Mouse (Mus musculus) hindbrain, embryonic 13.5 days (tissue): Measurements from ENCODE around the gene Morn3. TPM values are rescaled to one million over a fixed set of nuclear protein-coding genes. Genes with fewer than 3 reads are reported as not detected.
A peak's percentile ranks its signal among the peaks of the same experiment; 100 is the strongest.

Experiments used
- ATAC-seq: fragments of 200-750 bp; cut with Nextera tagmentation; 2 replicates; pipeline ENCODE4 v1.8.0; 2017; ENCODE audit warnings: moderate TSS enrichment; ENCODE audit not compliant: low FRiP score
- H3K27ac ChIP-seq: fragments of 300-500 bp; sonication (generic); 2 replicates; pipeline ENCODE4 v1.5.1; 2015; ENCODE audit warnings: inconsistent platforms, mild to moderate bottlenecking, moderate library complexity
- H3K27me3 ChIP-seq: fragments of 300-500 bp; sonication (generic); 2 replicates; pipeline ENCODE4 v1.6.1; 2015; ENCODE audit warnings: mild to moderate bottlenecking, inconsistent platforms
- H3K36me3 ChIP-seq: fragments of 300-500 bp; sonication (generic); 2 replicates; pipeline ENCODE4 v1.6.1; 2015; ENCODE audit warnings: mild to moderate bottlenecking, inconsistent platforms
- H3K4me1 ChIP-seq: fragments of 300-500 bp; sonication (generic); replicated peaks from 2 replicates; pipeline ENCODE4 v1.6.1; 2015; ENCODE audit warnings: inconsistent platforms
- H3K4me2 ChIP-seq: fragments of 300-500 bp; sonication (generic); 2 replicates; pipeline ENCODE4 v1.6.1; 2015; ENCODE audit warnings: inconsistent platforms, mild to moderate bottlenecking, moderate library complexity
- H3K4me3 ChIP-seq: fragments of 300-500 bp; sonication (generic); 2 replicates; pipeline ENCODE4 v1.5.1; 2015; ENCODE audit warnings: mild to moderate bottlenecking, inconsistent platforms
- H3K9ac ChIP-seq: fragments of 300-500 bp; sonication (generic); 2 replicates; pipeline ENCODE4 v1.6.1; 2015; ENCODE audit warnings: mild to moderate bottlenecking, inconsistent platforms
- H3K9me3 ChIP-seq: fragments of 300-500 bp; sonication (generic); 2 replicates; pipeline ENCODE4 v1.6.1; 2016; ENCODE audit warnings: inconsistent platforms
- WGBS: fragments of 180-500 bp; shearing (Covaris S2); methylation state at CpG from one replicate; pipeline ENCODE4 v1.1.7; 2015; 5-methylcytosine and 5-hydroxymethylcytosine counted together
- polyA plus RNA-seq: library from polyadenylated mRNA; unstranded; fragments of >200 nt; fragmentation: Nextera tagmentation; extraction: Ambion mirVana; gene quantifications from 2 replicates; pipeline ENCODE4 v1.2.1, GENCODE M21; 2015

The Morn3 gene
- polyA plus RNA-seq, 1 experiment from 2014 or later: 1.5 TPM

- 1% methylated on average over 39 of the region's 39 CpGs for WGBS
- H3K27ac ChIP-seq: peak overlapping the region; percentile 88; the same call in 1 of the 2 replicates
Measured at GRCm38 (mm10) chr5:122987211-122988020, 59.4 kb downstream of the Morn3 start.

GRCm38 (mm10) chr5:122986091-122986493 lies 60.7 kb downstream of the Morn3 start:
- Histone ChIP-seq H3K9ac (0 out of 2 replicates have a peak overlapping the region, but pooled peaks have one; percentile 35), H3K36me3 (no peaks in the 10 kb centered on the region), H3K4me3 (no peak overlapping the region), H3K4me2 (peak overlapping the region; percentile 27), H3K27ac (no peak overlapping the region), H3K9me3 (no peaks in the 10 kb centered on the region), H3K27me3 (0 out of 2 replicates have a peak, but pooled peaks cover 4% of the 10 kb centered on the region), H3K4me1 (peaks cover 59% of the 10 kb centered on the region)
- no peak for ATAC-seq
- 19% methylated on average over 8 of the region's 8 CpGs for WGBS

More at GRCm38 (mm10) chr5:122987211-122988020, 59.4 kb downstream of the Morn3 start:
- Histone ChIP-seq H3K4me3 (peak overlapping the region; percentile 66), H3K4me1 (peaks cover 67% of the 10 kb centered on the region), H3K9ac (peak overlapping the region; percentile 70), H3K36me3 (no peaks in the 10 kb centered on the region), H3K9me3 (no peaks in the 10 kb centered on the region), H3K27me3 (0 out of 2 replicates have a peak, but pooled peaks cover 4% of the 10 kb centered on the region), H3K4me2 (peak overlapping the region; percentile 87)
- ATAC-seq: 0 out of 2 replicates have a peak, but pooled peaks have one; percentile 18

Other genes with a start within 250 kb of the Morn3 start
- 518 and 521 TPM in 2 replicates for gene Anapc5, start 225.7 kb downstream of the Morn3 start, polyA plus RNA-seq
- gene Rnf34, start 197.0 kb downstream of the Morn3 start, polyA plus RNA-seq: 48.4 and 50.6 TPM in 2 replicates
- 101 and 104 TPM in 2 replicates for gene Kdm2b, start 57.2 kb downstream of the Morn3 start, polyA plus RNA-seq
- gene Orai1, start 31.9 kb downstream of the Morn3 start, polyA plus RNA-seq: 11.8 and 12.3 TPM in 2 replicates
- 18.0 and 18.6 TPM in 2 replicates for gene Tmem120b, start 21.4 kb upstream of the Morn3 start, polyA plus RNA-seq
- gene Rhof, start 85.7 kb upstream of the Morn3 start, polyA plus RNA-seq: 5.1 and 5.8 TPM in 2 replicates
- gene Setd1b, start 95.2 kb upstream of the Morn3 start, polyA plus RNA-seq: 12.9 and 13.1 TPM in 2 replicates
- 76.0 and 79.3 TPM in 2 replicates for gene Psmd9, start 122.4 kb upstream of the Morn3 start, polyA plus RNA-seq
- not detected in 2 replicates for gene Hpd, start 135.7 kb upstream of the Morn3 start, polyA plus RNA-seq
- 1.9 and 2.4 TPM in 2 replicates for gene Wdr66, start 205.1 kb upstream of the Morn3 start, polyA plus RNA-seq